Mouse (Mus musculus) liver, postnatal 0 days (tissue): ENCODE measurements around the gene Akr1c20.

Source experiments
- CTCF ChIP-seq: sonication (generic); IDR thresholded peaks from 2 replicates; pipeline ENCODE4 v1.5.1; 2016; ENCODE audit warnings: antibody characterized with exemption, low read depth
- EP300 ChIP-seq: IDR thresholded peaks from 2 replicates; pipeline ENCODE4 v1.6.1; 2016; ENCODE audit warnings: antibody characterized with exemption, low read depth, mild to moderate bottlenecking

DNA sequence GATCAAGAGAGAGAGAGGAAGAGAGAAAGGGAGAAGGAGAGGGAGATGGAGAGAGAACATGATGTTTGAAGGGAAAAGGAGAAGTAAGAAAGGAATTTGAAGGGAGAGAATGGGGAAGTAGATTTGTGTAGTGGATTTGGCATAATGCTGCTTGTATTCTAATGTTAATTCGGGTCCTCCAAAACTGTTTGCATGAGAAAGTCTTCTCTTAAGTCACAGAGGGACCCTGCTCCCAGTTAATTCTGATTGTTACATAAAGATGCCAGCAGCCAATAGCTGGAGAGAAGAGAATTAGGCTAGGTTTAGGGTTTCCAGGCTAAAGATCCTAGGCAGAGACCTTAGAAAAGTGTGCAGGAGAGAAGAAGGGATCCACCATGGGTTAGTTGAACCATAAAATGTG lies 36.0 kb upstream of the Akr1c20 start:
- TF ChIP-seq EP300 (no peak), CTCF (no peak)
